Comparison of ENCODE assay signal across 8 mouse cellular contexts in genomic region chr4:154864961-154865760, GRCm38 (mm10). TPM values are rescaled to one million over a fixed set of nuclear protein-coding genes. Genes with fewer than 3 reads are reported as not detected.
DNase-seq lines count a peak whose midpoint lies in the region; ATAC-seq and TF ChIP-seq lines count a peak whose summit lies in the region.

No protein-coding gene starts in this region.

- ATAC-seq in monocyte, adult 5-6 weeks (replicated peaks; ENCODE audit: insufficient number of reproducible peaks, low FRiP score, low TSS enrichment, poor library complexity, severe bottlenecking) = no peak

- WGBS in midbrain, embryonic 10.5 days = 82% methylated on average over 18 of the region's 18 CpGs

- TF ChIP-seq EP300 in ES-Bruce4 (IDR thresholded peaks at IDR 0.05; ENCODE audit: insufficient read depth, low read depth, low read length) = no peak

- no peaks in the 10 kb centered on the region for H3K36me3 ChIP-seq in ES-Bruce4 (ENCODE audit: control insufficient read depth, insufficient read depth, low read length, poor library complexity, severe bottlenecking)
- H3K36me3 ChIP-seq in midbrain, embryonic 10.5 days = no peaks in the 10 kb centered on the region

- no peak for TF ChIP-seq POLR2A in ES-Bruce4 (IDR thresholded peaks at IDR 0.05; ENCODE audit: insufficient read depth, low read length)

- no peaks in the 10 kb centered on the region for H3K27me3 ChIP-seq in ES-Bruce4 (ENCODE audit: control insufficient read depth, insufficient read depth, low read length, poor library complexity, severe bottlenecking)
- H3K27me3 ChIP-seq in midbrain, embryonic 10.5 days (ENCODE audit: low read depth, poor library complexity, severe bottlenecking) = peaks cover 63% of the 10 kb centered on the region

- H3K9ac ChIP-seq in ES-Bruce4 (ENCODE audit: low read depth, poor library complexity, severe bottlenecking) = peak overlapping the region; percentile 49

- TF ChIP-seq CTCF in ES-Bruce4 (IDR thresholded peaks at IDR 0.05; ENCODE audit: low read depth, low read length) = no peak

- H3K4me1 ChIP-seq in ES-Bruce4 (ENCODE audit: control insufficient read depth, insufficient read depth, low read length) = no peaks in the 10 kb centered on the region
- peaks cover 30% of the 10 kb centered on the region for H3K4me1 ChIP-seq in midbrain, embryonic 10.5 days

- no peaks in the 10 kb centered on the region for H3K9me3 ChIP-seq in ES-Bruce4 (replicated peaks; ENCODE audit: control insufficient read depth, insufficient read depth, low read length, poor library complexity, severe bottlenecking)
- no peaks in the 10 kb centered on the region for H3K9me3 ChIP-seq in midbrain, embryonic 10.5 days (replicated peaks)

- peak overlapping the region; percentile 73 for H3K4me3 ChIP-seq in ES-Bruce4 (ENCODE audit: low read depth, low read length)
- peak overlapping the region; percentile 53 for H3K4me3 ChIP-seq in midbrain, embryonic 10.5 days

- peak; percentile 2 to 11 for DNase-seq in frontal cortex, postnatal 14 days (ENCODE audit: low spot score in 2 of 2)
- no peak for DNase-seq in frontal cortex, postnatal 36 days (ENCODE audit: low spot score in 2 of 2)
- peak; percentile 10 for DNase-seq in heart, postnatal 4 days
- no peak for DNase-seq in midbrain, embryonic 10.5 days (ENCODE audit: low spot score)
- DNase-seq in layer of hippocampus, postnatal 14 days (ENCODE audit: low spot score in 2 of 2) = no peak
- no peak for DNase-seq in right cerebral cortex, postnatal 14 days

- no peak overlapping the region for H3K27ac ChIP-seq in ES-Bruce4 (ENCODE audit: insufficient read depth, low read length)
- peak overlapping the region; percentile 89 for H3K27ac ChIP-seq in midbrain, embryonic 10.5 days (replicated peaks)

RNA-seq across cellular contexts. Expression of gene Mmel1, which starts 4.2 kb away (rescaled TPM):
- polyA plus RNA-seq in ES-Bruce4 (2011; ENCODE audit: insufficient read depth, insufficient read length, low read depth, missing spikeins) = 1.4 and 2.0 TPM in 2 replicates
- total RNA-seq in heart, postnatal 4 days (2021) = under 1 TPM; 0.21 to 0.72 TPM
- polyA plus RNA-seq in midbrain, embryonic 10.5 days (2016; fragmentation: Nextera tagmentation; extraction: Ambion mirVana) = 0.20 and 0.35 TPM in 2 replicates
- under 1 TPM; 0.33 to 0.41 TPM for total RNA-seq in layer of hippocampus, postnatal 14 days (2021)
- 0.29 to 0.39 TPM in 2 of 3 replicates, not detected in the other for total RNA-seq in monocyte, adult 5-6 weeks (2017)

RNA-seq across cellular contexts. Expression of gene Ttc34, which starts 27.9 kb away (rescaled TPM):
- 0.21 TPM in 1 of 2 replicates, not detected in the other for polyA plus RNA-seq in ES-Bruce4 (2011; ENCODE audit: insufficient read depth, insufficient read length, low read depth, missing spikeins)
- under 1 TPM; 0.26 to 0.41 TPM for total RNA-seq in heart, postnatal 4 days (2021)
- 0.22 and 0.57 TPM in 2 replicates for polyA plus RNA-seq in midbrain, embryonic 10.5 days (2016; fragmentation: Nextera tagmentation; extraction: Ambion mirVana)
- total RNA-seq in layer of hippocampus, postnatal 14 days (2021) = 1 to 10 TPM; 4.0 to 4.4 TPM
- not detected in 3 replicates for total RNA-seq in monocyte, adult 5-6 weeks (2017)

RNA-seq across cellular contexts. Expression of gene Fam213b, which starts 33.8 kb away (rescaled TPM):
- polyA plus RNA-seq in ES-Bruce4 (2011; ENCODE audit: insufficient read depth, insufficient read length, low read depth, missing spikeins) = 11.8 and 13.9 TPM in 2 replicates
- 10 to 100 TPM; 37.8 to 39.7 TPM for total RNA-seq in heart, postnatal 4 days (2021)
- polyA plus RNA-seq in midbrain, embryonic 10.5 days (2016; fragmentation: Nextera tagmentation; extraction: Ambion mirVana) = 45.9 and 46.8 TPM in 2 replicates
- 10 to 100 TPM; 34.2 to 40.9 TPM for total RNA-seq in layer of hippocampus, postnatal 14 days (2021)
- 3.1 to 3.5 TPM (median 3.3 TPM) in 3 replicates for total RNA-seq in monocyte, adult 5-6 weeks (2017)

Comparison
In these comparisons a context has a peak if more than half of its experiments do, and no peak if none do; other contexts are left out.
1. DNase-seq: peak in frontal cortex, postnatal 14 days (2 of 2) and heart, postnatal 4 days (single experiment); none in frontal cortex, postnatal 36 days (0 of 2), midbrain, embryonic 10.5 days (single experiment), layer of hippocampus, postnatal 14 days (0 of 2) and right cerebral cortex, postnatal 14 days (single experiment).